Mouse (Mus musculus) forebrain, embryonic 10.5 days (tissue): ENCODE measurements around the gene Peak1. TPM values are rescaled to one million over a fixed set of nuclear protein-coding genes. Genes with fewer than 3 reads are reported as not detected.

ENCODE experiments used
- DNase-seq: peaks from one replicate; pipeline ENCODE4 v3.0.0-alpha.2; 2017; ENCODE audit warnings: low spot score; ENCODE audit errors: extremely low spot score
- H3K27ac ChIP-seq: fragments of 300-500 bp; sonication (generic); 2 replicates; pipeline ENCODE4 v1.5.1; 2016; ENCODE audit warnings: mild to moderate bottlenecking
- H3K27me3 ChIP-seq: fragments of 300-500 bp; sonication (generic); 2 replicates; pipeline ENCODE4 v1.6.1; 2016; ENCODE audit warnings: mild to moderate bottlenecking; ENCODE audit not compliant: poor library complexity, severe bottlenecking
- H3K36me3 ChIP-seq: fragments of 300-500 bp; sonication (generic); replicated peaks from 2 replicates; pipeline ENCODE4 v1.6.1; 2016; ENCODE audit warnings: mild to moderate bottlenecking, moderate library complexity
- H3K4me1 ChIP-seq: fragments of 300-500 bp; sonication (generic); 2 replicates; pipeline ENCODE4 v1.6.1; 2016
- H3K4me3 ChIP-seq: fragments of 300-500 bp; sonication (generic); 2 replicates; pipeline ENCODE4 v1.5.1; 2016; ENCODE audit warnings: mild to moderate bottlenecking, moderate library complexity
- H3K9me3 ChIP-seq: fragments of 300-500 bp; sonication (generic); 2 replicates; pipeline ENCODE4 v1.6.1; 2016; ENCODE audit warnings: mild to moderate bottlenecking, moderate library complexity
- WGBS: fragments of 180-500 bp; shearing (Covaris S2); methylation state at CpG from one replicate; pipeline ENCODE4 v1.1.7; 2016; 5-methylcytosine and 5-hydroxymethylcytosine counted together
- polyA plus RNA-seq: library from polyadenylated mRNA; unstranded; fragments of >200 nt; fragmentation: Nextera tagmentation; extraction: Ambion mirVana; gene quantifications from 2 replicates; pipeline ENCODE4 v1.2.1, GENCODE M21; 2016

Gene Peak1
- polyA plus RNA-seq, 1 experiment from 2014 or later: 4.3 TPM

GRCm38 (mm10) chr9:56195193-56195592, 222.7 kb downstream of the Peak1 start:
- 46% methylated on average over 3 of the region's 3 CpGs for WGBS
- no peak for DNase-seq

GRCm38 (mm10) chr9:56191498-56192455, 226.1 kb downstream of the Peak1 start:
- Histone ChIP-seq H3K27me3 (peaks cover 52% of the 10 kb centered on the region), H3K36me3 (no peaks in the 10 kb centered on the region), H3K4me3 (no peak overlapping the region), H3K27ac (no peak overlapping the region), H3K9me3 (no peaks in the 10 kb centered on the region), H3K4me1 (peaks cover 16% of the 10 kb centered on the region)
- DNase-seq: no peak
- 78% methylated on average over 11 of the region's 11 CpGs for WGBS

More at GRCm38 (mm10) chr9:56195193-56195592, 222.7 kb downstream of the Peak1 start:
- Histone ChIP-seq H3K4me1 (peaks cover 21% of the 10 kb centered on the region), H3K9me3 (no peaks in the 10 kb centered on the region), H3K36me3 (no peaks in the 10 kb centered on the region), H3K4me3 (no peak overlapping the region), H3K27me3 (peaks cover 76% of the 10 kb centered on the region), H3K27ac (no peak overlapping the region)

- Histone ChIP-seq H3K27me3 (no peaks in the 10 kb centered on the region), H3K4me1 (peaks cover 14% of the 10 kb centered on the region), H3K27ac (no peak overlapping the region), H3K4me3 (no peak overlapping the region), H3K9me3 (no peaks in the 10 kb centered on the region), H3K36me3 (no peaks in the 10 kb centered on the region)
- no peak for DNase-seq
- WGBS: 46% methylated on average over 8 of the region's 8 CpGs
These were observed 237.6 kb downstream of the Peak1 start for GRCm38 (mm10) chr9:56180118-56180781.

GRCm38 (mm10) chr9:56179416-56180117, 238.3 kb downstream of the Peak1 start:
- Histone ChIP-seq H3K36me3 (no peaks in the 10 kb centered on the region), H3K4me3 (no peak overlapping the region), H3K4me1 (peaks cover 14% of the 10 kb centered on the region), H3K9me3 (no peaks in the 10 kb centered on the region), H3K27me3 (no peaks in the 10 kb centered on the region), H3K27ac (peak overlapping the region; percentile 58; the same call in 1 of the 2 replicates)
- DNase-seq: no peak
- WGBS: 77% methylated on average over 6 of the region's 6 CpGs

GRCm38 (mm10) chr9:56177354-56177753, 240.5 kb downstream of the Peak1 start:
- Histone ChIP-seq H3K27ac (no peak overlapping the region), H3K9me3 (no peaks in the 10 kb centered on the region), H3K4me1 (peaks cover 14% of the 10 kb centered on the region), H3K27me3 (no peaks in the 10 kb centered on the region), H3K4me3 (no peak overlapping the region), H3K36me3 (no peaks in the 10 kb centered on the region)
- DNase-seq: no peak
- 83% methylated on average over 4 of the region's 4 CpGs for WGBS

- no peak overlapping the region for H3K27ac ChIP-seq
- H3K9me3 ChIP-seq: 0 out of 2 replicates have a peak, but pooled peaks cover 1% of the 10 kb centered on the region
- H3K4me3 ChIP-seq: no peak overlapping the region
- H3K36me3 ChIP-seq: no peaks in the 10 kb centered on the region
- DNase-seq: no peak
- 91% methylated on average over 3 of the region's 3 CpGs for WGBS
- peaks cover 7% of the 10 kb centered on the region for H3K4me1 ChIP-seq
- H3K27me3 ChIP-seq: no peaks in the 10 kb centered on the region
These were observed 242.6 kb downstream of the Peak1 start for GRCm38 (mm10) chr9:56175316-56175715.

GRCm38 (mm10) chr9:56167690-56168089, 250.2 kb downstream of the Peak1 start:
- 23% methylated on average over 6 of the region's 6 CpGs for WGBS
- no peak overlapping the region for H3K4me3 ChIP-seq
- H3K9me3 ChIP-seq: 0 out of 2 replicates have a peak, but pooled peaks cover 2% of the 10 kb centered on the region
- H3K27ac ChIP-seq: no peak overlapping the region
- H3K27me3 ChIP-seq: peaks cover 4% of the 10 kb centered on the region; the same call in 1 of the 2 replicates
- H3K4me1 ChIP-seq: peaks cover 35% of the 10 kb centered on the region
- no peaks in the 10 kb centered on the region for H3K36me3 ChIP-seq
- DNase-seq: no peak

GRCm38 (mm10) chr9:56166161-56166560, 251.7 kb downstream of the Peak1 start:
- DNase-seq: no peak
- 0 out of 2 replicates have a peak, but pooled peaks cover 2% of the 10 kb centered on the region for H3K9me3 ChIP-seq
- no peak overlapping the region for H3K4me3 ChIP-seq
- peaks cover 45% of the 10 kb centered on the region for H3K4me1 ChIP-seq
- peaks cover 8% of the 10 kb centered on the region; the same call in 1 of the 2 replicates for H3K27me3 ChIP-seq
- H3K27ac ChIP-seq: no peak overlapping the region
- no peaks in the 10 kb centered on the region for H3K36me3 ChIP-seq
- WGBS: 67% methylated on average over 5 of the region's 5 CpGs

GRCm38 (mm10) chr9:56165377-56165776, 252.5 kb downstream of the Peak1 start, which contains the start of gene Tspan3:
Gene Tspan3 (minus strand): TSS chr9:56165477.
- Histone ChIP-seq H3K36me3 (no peaks in the 10 kb centered on the region), H3K4me1 (peaks cover 49% of the 10 kb centered on the region), H3K27me3 (peaks cover 8% of the 10 kb centered on the region; the same call in 1 of the 2 replicates), H3K27ac (peak within 1 kb of the TSS; percentile 6; the same call in 1 of the 2 replicates), H3K9me3 (0 out of 2 replicates have a peak, but pooled peaks cover 2% of the 10 kb centered on the region), H3K4me3 (no peak within 1 kb of the TSS)
- DNase-seq: no peak
- WGBS: 91% methylated on average over 6 of the region's 6 CpGs

GRCm38 (mm10) chr9:56160341-56161141, 257.3 kb downstream of the Peak1 start:
- H3K27me3 ChIP-seq: 0 out of 2 replicates have a peak, but pooled peaks cover 4% of the 10 kb centered on the region
- H3K36me3 ChIP-seq: peaks cover 8% of the 10 kb centered on the region; the same call in 1 of the 2 replicates
- no peaks in the 10 kb centered on the region for H3K9me3 ChIP-seq
- H3K4me1 ChIP-seq: peaks cover 38% of the 10 kb centered on the region
- under 1% methylated on average over 82 of the region's 82 CpGs for WGBS
- peak; percentile 92 for DNase-seq
- peak overlapping the region; percentile 97 for H3K4me3 ChIP-seq
- peak overlapping the region; percentile 99 for H3K27ac ChIP-seq

GRCm38 (mm10) chr9:56159456-56159855, 258.4 kb downstream of the Peak1 start:
- Histone ChIP-seq H3K27me3 (0 out of 2 replicates have a peak, but pooled peaks cover 4% of the 10 kb centered on the region), H3K9me3 (no peaks in the 10 kb centered on the region), H3K4me3 (peak overlapping the region; percentile 97), H3K27ac (peak overlapping the region; percentile 99), H3K4me1 (peaks cover 36% of the 10 kb centered on the region), H3K36me3 (peaks cover 8% of the 10 kb centered on the region; the same call in 1 of the 2 replicates)
- WGBS: 6% methylated on average over 2 of the region's 2 CpGs
- DNase-seq: no peak
